Mouse (Mus musculus) liver, embryonic 15.5 days (tissue): ENCODE data around the gene Icam4. TPM values are rescaled to one million over a fixed set of nuclear protein-coding genes. Genes with fewer than 3 reads are reported as not detected.
A peak's percentile ranks its signal among the peaks of the same experiment; 100 is the strongest.

Experiments
- ATAC-seq: fragments of 200-750 bp; cut with Nextera tagmentation; 2 replicates; pipeline ENCODE4 v1.8.0; 2017; ENCODE audit warnings: moderate number of reproducible peaks, mild to moderate bottlenecking, moderate library complexity; ENCODE audit not compliant: insufficient read depth
- H3K27ac ChIP-seq: fragments of 300-500 bp; sonication (generic); replicated peaks from 2 replicates; pipeline ENCODE4 v1.5.1; 2015; ENCODE audit warnings: mild to moderate bottlenecking, inconsistent platforms
- H3K27me3 ChIP-seq: fragments of 300-500 bp; sonication (generic); 2 replicates; pipeline ENCODE4 v1.6.1; 2015; ENCODE audit warnings: mild to moderate bottlenecking, inconsistent platforms
- H3K36me3 ChIP-seq: fragments of 300-500 bp; sonication (generic); replicated peaks from 2 replicates; pipeline ENCODE4 v1.6.1; 2015; ENCODE audit warnings: moderate library complexity, mild to moderate bottlenecking, inconsistent platforms
- H3K4me1 ChIP-seq: fragments of 300-500 bp; sonication (generic); replicated peaks from 2 replicates; pipeline ENCODE4 v1.6.1; 2015; ENCODE audit warnings: inconsistent platforms
- H3K4me2 ChIP-seq: fragments of 300-500 bp; sonication (generic); 2 replicates; pipeline ENCODE4 v1.6.1; 2015; ENCODE audit warnings: moderate library complexity, mild to moderate bottlenecking, inconsistent platforms
- H3K4me3 ChIP-seq: fragments of 300-500 bp; sonication (generic); replicated peaks from 2 replicates; pipeline ENCODE4 v1.5.1; 2015; ENCODE audit warnings: mild to moderate bottlenecking, inconsistent platforms
- H3K9ac ChIP-seq: fragments of 300-500 bp; sonication (generic); 2 replicates; pipeline ENCODE4 v1.6.1; 2015; ENCODE audit warnings: moderate library complexity, mild to moderate bottlenecking, inconsistent platforms
- H3K9me3 ChIP-seq: fragments of 300-500 bp; sonication (generic); replicated peaks from 2 replicates; pipeline ENCODE4 v1.6.1; 2016; ENCODE audit warnings: inconsistent platforms
- WGBS: fragments of 180-500 bp; shearing (Covaris S2); methylation state at CpG from one replicate; pipeline ENCODE4 v1.1.7; 2015; ENCODE audit warnings: mixed read lengths; ENCODE audit not compliant: insufficient replicate concordance; 5-methylcytosine and 5-hydroxymethylcytosine counted together
- microRNA counts: library from miRNA; unstranded; fragments of <30 nt; microRNA quantifications from one replicate; lab custom pipeline; 2016
- microRNA-seq: library from miRNA; unstranded; fragments of <30 nt; microRNA quantifications from one replicate; pipeline ENCODE4, GENCODE M21; 2016
- polyA plus RNA-seq: library from polyadenylated mRNA; unstranded; fragments of >200 nt; fragmentation: Nextera tagmentation; extraction: Ambion mirVana; gene quantifications from 2 replicates; pipeline ENCODE4 v1.2.1, GENCODE M21; 2015

The Icam4 gene
- polyA plus RNA-seq, 1 experiment from 2014 or later = 201 TPM

- no peaks in the 10 kb centered on the region for H3K9me3 ChIP-seq
- no peak within 1 kb of the TSS for H3K27ac ChIP-seq
- H3K4me3 ChIP-seq = no peak within 1 kb of the TSS
- peaks cover 42% of the 10 kb centered on the region for H3K36me3 ChIP-seq
- H3K4me2 ChIP-seq = no peak within 1 kb of the TSS
- no peaks in the 10 kb centered on the region for H3K27me3 ChIP-seq
- H3K9ac ChIP-seq = no peak within 1 kb of the TSS
- ATAC-seq = no peak
- WGBS = 82% methylated on average over 27 of the region's 27 CpGs
- peaks cover 11% of the 10 kb centered on the region for H3K4me1 ChIP-seq
Measured at GRCm38 (mm10) chr9:21067006-21067684, 38.0 kb downstream of the Icam4 start, which contains the start of gene Zglp1. Gene Zglp1, minus strand, starts transcription at chr9:21067093.

- peak overlapping the region; percentile 60 for H3K27ac ChIP-seq
- ATAC-seq = 0 out of 2 replicates have a peak, but pooled peaks have one; percentile 10
- 7% methylated on average over 4 of the region's 4 CpGs for whole genome bisulfite sequencing
Measured at GRCm38 (mm10) chr9:21072641-21073040, 43.5 kb downstream of the Icam4 start.

GRCm38 (mm10) chr9:21073044-21073840 is 44.1 kb downstream of the Icam4 start, which contains the start of the genes Gm49373 and Fdx1l:
Gene Gm49373, minus strand, starts transcription at chr9:21073096.
Gene Fdx1l, minus strand, starts transcription at chr9:21073614.
- peaks cover 51% of the 10 kb centered on the region for H3K36me3 ChIP-seq

More at GRCm38 (mm10) chr9:21072641-21073040, 43.5 kb downstream of the Icam4 start:
- Histone ChIP-seq H3K4me3 (peak overlapping the region; percentile 90), H3K4me1 (peaks cover 33% of the 10 kb centered on the region), H3K36me3 (peaks cover 51% of the 10 kb centered on the region), H3K9ac (peak overlapping the region; percentile 72), H3K9me3 (no peaks in the 10 kb centered on the region), H3K27me3 (no peaks in the 10 kb centered on the region), H3K4me2 (peak overlapping the region; percentile 96)

GRCm38 (mm10) chr9:21074173-21074572 is 45.0 kb downstream of the Icam4 start:
- H3K4me3 ChIP-seq = no peak overlapping the region
- H3K27me3 ChIP-seq = no peaks in the 10 kb centered on the region
- WGBS = 57% methylated on average over 1 of the region's 1 CpGs
- H3K4me2 ChIP-seq = peak overlapping the region; percentile 96; the same call in 1 of the 2 replicates
- ATAC-seq = no peak
- peaks cover 58% of the 10 kb centered on the region for H3K36me3 ChIP-seq
- H3K9ac ChIP-seq = no peak overlapping the region
- H3K4me1 ChIP-seq = peaks cover 33% of the 10 kb centered on the region
- H3K9me3 ChIP-seq = no peaks in the 10 kb centered on the region
- peak overlapping the region; percentile 33; the same call in 1 of the 2 replicates for H3K27ac ChIP-seq

More at GRCm38 (mm10) chr9:21073044-21073840, 44.1 kb downstream of the Icam4 start, which contains the start of the genes Gm49373 and Fdx1l:
- peak within 1 kb of the TSS; percentile 90 for H3K4me3 ChIP-seq
- H3K27me3 ChIP-seq = no peaks in the 10 kb centered on the region
- no peaks in the 10 kb centered on the region for H3K9me3 ChIP-seq
- peak; percentile 86 for ATAC-seq
- peak within 1 kb of the TSS; percentile 72 for H3K9ac ChIP-seq
- peak within 1 kb of the TSS; percentile 60 for H3K27ac ChIP-seq
- WGBS = 2% methylated on average over 58 of the region's 58 CpGs
- H3K4me1 ChIP-seq = peaks cover 33% of the 10 kb centered on the region
- peak within 1 kb of the TSS; percentile 96 for H3K4me2 ChIP-seq

- no peaks in the 10 kb centered on the region for H3K27me3 ChIP-seq
- peaks cover 33% of the 10 kb centered on the region for H3K4me1 ChIP-seq
- no peak overlapping the region for H3K4me3 ChIP-seq
- H3K9ac ChIP-seq = no peak overlapping the region
- H3K27ac ChIP-seq = no peak overlapping the region
- H3K9me3 ChIP-seq = no peaks in the 10 kb centered on the region
- peaks cover 69% of the 10 kb centered on the region for H3K36me3 ChIP-seq
- no peak for ATAC-seq
- WGBS = 83% methylated on average over 3 of the region's 3 CpGs
- H3K4me2 ChIP-seq = no peak overlapping the region
Measured at GRCm38 (mm10) chr9:21075625-21076024, 46.5 kb downstream of the Icam4 start.

MicroRNAs within 50 kb of the gene (microRNA counts, 519-probe panel; counts per million panel counts)
- microRNA mmu-miR-1900 (lab: Ali Mortazavi, UCI) = 3,615 counts per million, percentile 73 among the panel's probes with 10 or more counts

Small RNA genes within 50 kb of the gene (microRNA-seq; reads per million reads assigned to microRNA genes)
- gene Mir1900 (not detected), gene Mir7082 (not detected)

Other genes starting within 250 kb of the Icam4 start
- 0.24 and 0.29 TPM in 2 replicates for gene Col5a3, start 214.3 kb upstream of the Icam4 start, polyA plus RNA-seq
- gene Rdh8, start 210.9 kb upstream of the Icam4 start, polyA plus RNA-seq = not detected in 2 replicates
- 5.0 and 7.0 TPM in 2 replicates for gene A230050P20Rik, start 160.7 kb upstream of the Icam4 start, polyA plus RNA-seq
- 9.1 and 10.6 TPM in 2 replicates for gene Angptl6, start 149.6 kb upstream of the Icam4 start, polyA plus RNA-seq
- 55.0 and 61.3 TPM in 2 replicates for gene Ppan, start 141.2 kb upstream of the Icam4 start, polyA plus RNA-seq
- 178 and 180 TPM in 2 replicates for gene Eif3g, start 130.8 kb upstream of the Icam4 start, polyA plus RNA-seq
- 54.5 and 59.1 TPM in 2 replicates for gene Dnmt1, start 69.5 kb upstream of the Icam4 start, polyA plus RNA-seq
- gene S1pr2, start 52.6 kb upstream of the Icam4 start, polyA plus RNA-seq = 4.2 and 4.8 TPM in 2 replicates
- 62.1 and 66.9 TPM in 2 replicates for gene Mrpl4, start 26.6 kb upstream of the Icam4 start, polyA plus RNA-seq
- gene Icam1, start 13.4 kb upstream of the Icam4 start, polyA plus RNA-seq = 10.2 and 11.3 TPM in 2 replicates
- 0.25 and 0.43 TPM in 2 replicates for gene Icam5, start 2.7 kb downstream of the Icam4 start, polyA plus RNA-seq
- 0.63 TPM in 1 of 2 replicates, not detected in the other for gene Zglp1, start 37.7 kb downstream of the Icam4 start, polyA plus RNA-seq
- gene Gm49373, start 43.7 kb downstream of the Icam4 start, polyA plus RNA-seq = 0.18 and 0.50 TPM in 2 replicates
- 29.1 and 31.1 TPM in 2 replicates for gene Fdx1l, start 44.2 kb downstream of the Icam4 start, polyA plus RNA-seq
- 1.9 and 2.4 TPM in 2 replicates for gene Gm38431, start 62.6 kb downstream of the Icam4 start, polyA plus RNA-seq
- gene Raver1, start 62.6 kb downstream of the Icam4 start, polyA plus RNA-seq = 21.7 and 23.4 TPM in 2 replicates
- 7.4 and 8.8 TPM in 2 replicates for gene Tyk2, start 101.9 kb downstream of the Icam4 start, polyA plus RNA-seq
- gene Cdc37, start 120.6 kb downstream of the Icam4 start, polyA plus RNA-seq = 115 and 122 TPM in 2 replicates
- 1.7 and 1.8 TPM in 2 replicates for gene Pde4a, start 136.3 kb downstream of the Icam4 start, polyA plus RNA-seq
- 27.9 and 30.5 TPM in 2 replicates for gene Keap1, start 210.0 kb downstream of the Icam4 start, polyA plus RNA-seq
- gene S1pr5, start 219.1 kb downstream of the Icam4 start, polyA plus RNA-seq = 0.06 and 0.07 TPM in 2 replicates
- gene Atg4d, start 235.9 kb downstream of the Icam4 start, polyA plus RNA-seq = 97.2 and 118 TPM in 2 replicates